Mouse (Mus musculus): Measurements from ENCODE around the gene Neurog2.

The Neurog2 gene

GRCm38 (mm10) chr3:127646156-127646825, 13.4 kb downstream of the Neurog2 start:
- no peak for DNase-seq

- DNase-seq, result no peak
Measured at GRCm38 (mm10) chr3:127651742-127652653, 19.1 kb downstream of the Neurog2 start.

DNA sequence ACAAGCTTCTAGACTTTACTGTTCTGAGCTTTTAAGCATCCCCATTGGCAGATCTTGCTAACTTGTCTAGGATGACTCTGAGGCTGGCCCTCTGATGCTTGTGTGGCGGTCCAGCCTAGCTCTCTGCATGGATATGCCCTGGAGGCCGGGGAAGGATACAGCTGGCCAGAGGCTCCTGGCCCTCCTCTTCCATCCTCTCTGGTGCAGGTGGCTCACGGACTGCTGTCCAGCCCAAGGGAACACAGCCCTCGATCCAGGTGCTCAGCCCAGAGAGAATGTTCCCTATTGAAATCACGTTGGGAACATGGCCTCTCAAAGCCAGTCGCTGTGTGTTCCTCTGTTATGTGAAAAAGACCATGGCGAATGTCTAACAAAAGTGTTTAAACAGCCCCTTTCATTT, 27.8 kb downstream of the Neurog2 start:
- DNase-seq, result no peak

DNA sequence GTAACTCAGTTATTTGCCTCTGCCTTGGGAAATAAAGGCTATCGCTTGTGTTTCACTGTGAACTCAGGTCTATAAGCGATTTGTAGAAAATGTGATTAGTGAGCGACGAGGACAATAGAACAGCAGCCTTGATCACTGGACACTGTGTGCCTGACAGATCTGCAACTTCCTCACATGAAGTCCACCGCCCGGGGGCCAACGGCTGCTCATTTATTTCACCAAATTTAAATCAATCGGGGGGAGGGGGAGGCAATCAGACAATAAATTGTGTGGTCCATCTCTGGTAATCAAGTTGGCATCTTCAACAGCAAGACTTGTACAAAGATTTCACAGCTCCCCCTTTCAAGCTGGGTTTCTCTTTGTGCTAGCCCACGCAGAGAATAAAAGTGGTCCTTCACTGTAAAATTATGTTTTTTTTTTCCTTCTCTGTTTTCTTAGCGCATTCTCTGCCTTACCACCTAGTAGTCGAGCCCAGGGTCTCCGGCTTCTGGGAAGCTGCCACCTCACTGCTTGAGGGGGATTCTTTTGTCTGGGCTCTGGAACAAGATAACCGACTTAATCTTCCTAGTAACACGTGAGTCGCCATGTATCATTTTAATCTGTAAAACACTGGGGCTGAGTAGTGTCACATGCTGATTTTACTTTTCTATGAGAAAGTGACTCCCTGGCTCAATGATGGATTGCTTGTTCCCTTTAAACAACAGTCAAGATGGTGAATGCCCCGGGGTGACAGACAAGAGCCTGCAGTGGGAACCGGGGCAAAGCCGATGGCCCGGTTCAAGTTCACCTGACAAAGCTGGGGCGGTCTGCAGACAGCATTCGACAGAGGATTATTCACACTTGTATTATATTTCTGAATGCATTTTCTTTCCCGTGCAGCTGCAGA, 29.0 kb downstream of the Neurog2 start:
- no peak for DNase-seq

- no peak for DNase-seq
Measured at GRCm38 (mm10) chr3:127679703-127680102, 46.8 kb downstream of the Neurog2 start.
